Mouse (Mus musculus) kidney, embryonic 16.5 days (tissue): ENCODE results near the gene Zbtb38. TPM values are rescaled to one million over a fixed set of nuclear protein-coding genes. Genes with fewer than 3 reads are reported as not detected.
"Not testable (repeated sequence)": the region's sequence is repeated elsewhere in the genome, so short reads cannot be mapped to it uniquely, and the experiment has no call there.

ENCODE experiments used
- ATAC-seq: fragments of 200-750 bp; cut with Nextera tagmentation; 2 replicates; pipeline ENCODE4 v1.8.0; 2017; ENCODE audit warnings: moderate TSS enrichment; ENCODE audit not compliant: low FRiP score, low TSS enrichment
- H3K27ac ChIP-seq: fragments of 300-500 bp; sonication (generic); 2 replicates; pipeline ENCODE4 v1.5.1; 2014; ENCODE audit warnings: low read length
- H3K27me3 ChIP-seq: fragments of 300-500 bp; sonication (generic); 2 replicates; pipeline ENCODE4 v1.6.1; 2014; ENCODE audit warnings: low read length, control low read depth, mixed read lengths; ENCODE audit not compliant: insufficient read depth
- H3K36me3 ChIP-seq: fragments of 300-500 bp; sonication (generic); 2 replicates; pipeline ENCODE4 v1.6.1; 2014; ENCODE audit warnings: low read length, control low read depth, mixed read lengths; ENCODE audit not compliant: insufficient read depth
- H3K4me1 ChIP-seq: fragments of 300-500 bp; sonication (generic); 2 replicates; pipeline ENCODE4 v1.6.1; 2014; ENCODE audit warnings: low read length, control low read depth, mixed read lengths; ENCODE audit not compliant: insufficient read depth
- H3K4me2 ChIP-seq: fragments of 300-500 bp; sonication (generic); replicated peaks from 2 replicates; pipeline ENCODE4 v1.6.1; 2014; ENCODE audit warnings: low read depth, low read length
- H3K4me3 ChIP-seq: fragments of 300-500 bp; sonication (generic); 2 replicates; pipeline ENCODE4 v1.5.1; 2014; ENCODE audit warnings: mild to moderate bottlenecking, low read length
- H3K9ac ChIP-seq: fragments of 300-500 bp; sonication (generic); replicated peaks from 2 replicates; pipeline ENCODE4 v1.6.1; 2014; ENCODE audit warnings: low read length
- H3K9me3 ChIP-seq: fragments of 300-500 bp; sonication (generic); 2 replicates; pipeline ENCODE4 v1.6.1; 2016; ENCODE audit warnings: low read length, control low read depth
- WGBS: fragments of 180-500 bp; shearing (Covaris S2); extraction: QIAGEN DNeasy Blood & Tissue Kit; methylation state at CpG from one replicate; pipeline ENCODE4 v1.1.7; 2014; 5-methylcytosine and 5-hydroxymethylcytosine counted together
- polyA plus RNA-seq: library from polyadenylated mRNA; unstranded; fragments of >200 nt; fragmentation: Nextera tagmentation; extraction: Ambion mirVana; gene quantifications from 2 replicates; pipeline ENCODE4 v1.2.1, GENCODE M21; 2015

Zbtb38 gene
- polyA plus RNA-seq, 1 experiment from 2014 or later, result 22.1 TPM

DNA sequence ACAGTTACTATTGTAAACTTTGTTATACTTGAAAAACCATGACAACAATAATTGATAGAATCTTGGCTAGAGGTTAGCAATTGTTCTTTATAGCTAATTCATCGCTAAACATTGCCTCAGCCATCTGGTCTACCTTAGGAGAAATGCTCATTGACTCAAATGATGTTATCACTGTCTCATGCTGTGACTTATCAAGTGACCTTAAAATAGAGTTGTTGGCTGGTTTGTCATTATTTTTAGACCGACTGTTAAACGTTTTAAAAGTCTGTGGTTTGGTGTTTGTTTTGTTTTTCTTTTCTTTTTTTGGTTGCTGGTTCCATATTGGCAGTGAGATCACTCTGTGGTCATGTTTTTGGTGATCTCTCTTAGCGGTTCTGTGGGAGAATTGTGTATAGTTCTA, 99.1 kb downstream of the Zbtb38 start:
- WGBS, result 71% methylated on average over 4 of the region's 4 CpGs
- H3K4me2 ChIP-seq, result no peak overlapping the region
- H3K36me3 ChIP-seq, result no peaks in the 10 kb centered on the region
- no peak overlapping the region for H3K27ac ChIP-seq
- no peak overlapping the region for H3K4me3 ChIP-seq
- H3K9ac ChIP-seq, result no peak overlapping the region
- H3K4me1 ChIP-seq, result no peaks in the 10 kb centered on the region
- no peaks in the 10 kb centered on the region for H3K9me3 ChIP-seq
- no peaks in the 10 kb centered on the region for H3K27me3 ChIP-seq
- ATAC-seq, result no peak

DNA sequence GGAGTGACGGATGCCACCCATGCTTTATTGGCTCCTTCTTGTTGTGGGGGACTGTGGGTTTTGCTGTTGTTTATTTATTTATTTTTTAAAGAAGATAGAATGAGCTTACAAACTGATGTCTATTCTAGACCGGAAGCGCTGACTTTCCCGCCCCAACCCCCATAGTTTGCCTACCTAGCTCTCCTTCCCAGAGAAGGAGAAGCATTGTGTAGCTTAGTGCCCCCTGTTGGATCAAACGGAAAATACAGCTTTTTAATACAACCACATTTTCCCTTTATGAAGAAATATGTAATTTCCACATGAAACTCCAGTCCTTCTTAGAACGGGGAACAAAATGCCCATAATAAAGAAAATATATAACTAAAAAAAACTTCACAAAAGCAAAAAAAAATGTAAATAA, 99.9 kb downstream of the Zbtb38 start:
- Histone ChIP-seq H3K9ac (no peak overlapping the region), H3K36me3 (no peaks in the 10 kb centered on the region), H3K9me3 (no peaks in the 10 kb centered on the region), H3K4me1 (no peaks in the 10 kb centered on the region), H3K4me2 (no peak overlapping the region), H3K27ac (no peak overlapping the region), H3K4me3 (no peak overlapping the region), H3K27me3 (no peaks in the 10 kb centered on the region)
- ATAC-seq, result no peak
- WGBS, result 62% methylated on average over 6 of the region's 6 CpGs

DNA sequence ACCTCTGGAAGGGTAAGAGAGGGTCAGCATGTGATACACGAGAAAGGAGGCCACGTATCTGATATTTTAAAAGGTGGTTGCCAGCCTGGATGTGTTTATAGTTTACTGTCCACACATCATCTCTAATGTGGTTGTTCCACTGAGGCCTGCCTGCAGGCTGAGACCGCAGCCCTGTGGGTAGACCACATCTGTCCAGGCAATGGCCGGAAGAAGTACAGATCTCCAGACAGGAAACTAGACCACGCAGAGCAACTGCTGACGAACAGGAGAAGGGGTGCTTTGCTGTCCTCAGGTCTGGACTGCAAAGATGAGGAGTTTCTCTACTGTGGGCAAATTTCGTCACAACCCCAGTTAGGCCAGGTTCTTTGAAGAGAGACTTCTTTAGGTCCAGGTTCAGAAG, 101.8 kb downstream of the Zbtb38 start:
- Histone ChIP-seq H3K36me3 (no peaks in the 10 kb centered on the region), H3K9ac (no peak overlapping the region), H3K4me1 (no peaks in the 10 kb centered on the region), H3K4me2 (no peak overlapping the region), H3K27ac (no peak overlapping the region), H3K9me3 (no peaks in the 10 kb centered on the region), H3K27me3 (no peaks in the 10 kb centered on the region), H3K4me3 (no peak overlapping the region)
- ATAC-seq, result no peak
- 74% methylated on average over 7 of the region's 7 CpGs for WGBS

GRCm38 (mm10) chr9:96649924-96650323, 102.7 kb downstream of the Zbtb38 start:
- 0 out of 2 replicates have a peak, but pooled peaks have one; percentile 46 for ATAC-seq
- Histone ChIP-seq H3K4me1 (no peaks in the 10 kb centered on the region), H3K9me3 (no peaks in the 10 kb centered on the region), H3K27me3 (no peaks in the 10 kb centered on the region), H3K9ac (no peak overlapping the region), H3K36me3 (no peaks in the 10 kb centered on the region), H3K4me3 (no peak overlapping the region), H3K27ac (no peak overlapping the region), H3K4me2 (no peak overlapping the region)
- 70% methylated on average over 9 of the region's 9 CpGs for WGBS

DNA sequence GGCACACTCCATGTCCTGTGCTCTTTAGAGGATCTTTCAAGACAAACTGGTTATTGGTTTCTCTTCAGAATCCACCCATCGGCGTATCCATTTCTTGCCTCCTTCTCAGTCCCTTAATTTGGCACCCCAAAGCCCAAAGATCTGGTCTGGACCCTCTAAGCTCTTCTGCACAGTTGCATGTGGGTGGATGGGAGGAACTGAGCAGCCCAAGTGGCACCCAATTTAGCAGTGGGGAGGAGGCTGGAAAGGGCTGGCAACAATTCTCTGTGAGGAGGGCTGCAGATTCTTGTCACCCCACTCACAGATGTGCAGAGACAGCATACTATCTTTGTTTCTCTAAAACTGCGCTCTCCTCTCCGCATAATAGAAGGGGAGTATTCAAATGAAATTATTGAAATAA, 103.3 kb downstream of the Zbtb38 start:
- Histone ChIP-seq H3K9ac (no peak overlapping the region), H3K27ac (no peak overlapping the region), H3K4me1 (no peaks in the 10 kb centered on the region), H3K27me3 (no peaks in the 10 kb centered on the region), H3K4me3 (no peak overlapping the region), H3K36me3 (no peaks in the 10 kb centered on the region), H3K9me3 (no peaks in the 10 kb centered on the region), H3K4me2 (no peak overlapping the region)
- no peak for ATAC-seq
- WGBS, result 95% methylated on average over 4 of the region's 4 CpGs

GRCm38 (mm10) chr9:96646668-96647295, 105.8 kb downstream of the Zbtb38 start:
- 57% methylated on average over 2 of the region's 2 CpGs for WGBS
- no peak for ATAC-seq
- Histone ChIP-seq H3K27ac (no peak overlapping the region), H3K9me3 (0 out of 2 replicates have a peak, but pooled peaks cover 5% of the 10 kb centered on the region), H3K4me1 (no peaks in the 10 kb centered on the region), H3K36me3 (no peaks in the 10 kb centered on the region), H3K9ac (no peak overlapping the region), H3K4me2 (no peak overlapping the region), H3K27me3 (no peaks in the 10 kb centered on the region), H3K4me3 (no peak overlapping the region)

DNA sequence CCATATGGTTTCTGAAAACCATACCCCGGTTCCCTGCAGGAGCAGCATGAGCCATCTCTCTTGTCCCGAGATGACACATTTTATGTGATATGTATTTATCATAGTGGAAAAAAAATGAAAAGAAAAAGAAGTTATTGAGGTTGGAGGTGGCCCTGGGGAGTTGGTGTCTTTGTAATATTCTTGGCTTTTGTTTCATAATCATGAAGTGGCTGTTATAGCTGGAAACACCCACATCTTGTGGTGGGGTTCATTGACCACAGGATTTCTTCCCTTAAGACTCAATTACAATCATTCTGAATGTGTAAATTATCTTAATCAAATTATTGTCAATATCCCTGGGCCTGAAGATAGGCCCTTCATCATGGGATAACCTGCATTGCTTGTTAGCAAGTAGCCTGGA, 107.8 kb downstream of the Zbtb38 start:
- H3K9ac ChIP-seq, result no peak overlapping the region
- no peak overlapping the region for H3K27ac ChIP-seq
- H3K36me3 ChIP-seq, result no peaks in the 10 kb centered on the region
- 76% methylated on average over 2 of the region's 2 CpGs for WGBS
- no peaks in the 10 kb centered on the region for H3K4me1 ChIP-seq
- no peak overlapping the region for H3K4me3 ChIP-seq
- H3K9me3 ChIP-seq, result 0 out of 2 replicates have a peak, but pooled peaks cover 5% of the 10 kb centered on the region
- no peak for ATAC-seq
- H3K27me3 ChIP-seq, result no peaks in the 10 kb centered on the region
- H3K4me2 ChIP-seq, result no peak overlapping the region

- not testable (repeated sequence) for H3K4me1 ChIP-seq, H3K4me3 ChIP-seq, H3K4me2 ChIP-seq, ATAC-seq, H3K27ac ChIP-seq, H3K9ac ChIP-seq, H3K36me3 ChIP-seq, H3K27me3 ChIP-seq, H3K9me3 ChIP-seq
- 96% methylated on average over 3 of the region's 3 CpGs for WGBS
Measured at GRCm38 (mm10) chr9:96644002-96644401, 108.6 kb downstream of the Zbtb38 start.

DNA sequence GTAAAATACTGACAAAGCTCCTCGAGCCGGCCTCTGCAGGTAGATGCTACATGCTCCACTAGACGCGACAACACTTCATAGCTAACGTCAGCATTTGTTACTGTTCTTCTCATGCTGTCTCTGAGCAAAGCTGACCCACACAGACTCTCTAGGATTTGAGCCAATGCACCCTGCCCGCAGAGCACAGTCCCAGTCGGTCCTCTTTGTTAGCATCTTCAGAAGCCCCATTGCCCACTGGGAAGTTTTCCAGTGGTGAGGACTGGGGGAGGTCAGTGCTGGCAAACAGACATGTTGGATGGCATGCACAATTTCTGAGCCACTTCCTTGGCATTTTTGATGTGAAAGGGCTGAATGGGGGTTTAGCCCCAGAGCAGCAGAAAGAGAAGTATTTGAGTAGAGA, 113.2 kb downstream of the Zbtb38 start:
- H3K4me1 ChIP-seq, result peaks cover 7% of the 10 kb centered on the region
- WGBS, result 70% methylated on average over 7 of the region's 7 CpGs
- 0 out of 2 replicates have a peak, but pooled peaks cover 5% of the 10 kb centered on the region for H3K9me3 ChIP-seq
- H3K27ac ChIP-seq, result no peak overlapping the region
- H3K4me2 ChIP-seq, result no peak overlapping the region
- no peak overlapping the region for H3K9ac ChIP-seq
- no peak overlapping the region for H3K4me3 ChIP-seq
- no peaks in the 10 kb centered on the region for H3K27me3 ChIP-seq
- no peak for ATAC-seq
- H3K36me3 ChIP-seq, result no peaks in the 10 kb centered on the region

DNA sequence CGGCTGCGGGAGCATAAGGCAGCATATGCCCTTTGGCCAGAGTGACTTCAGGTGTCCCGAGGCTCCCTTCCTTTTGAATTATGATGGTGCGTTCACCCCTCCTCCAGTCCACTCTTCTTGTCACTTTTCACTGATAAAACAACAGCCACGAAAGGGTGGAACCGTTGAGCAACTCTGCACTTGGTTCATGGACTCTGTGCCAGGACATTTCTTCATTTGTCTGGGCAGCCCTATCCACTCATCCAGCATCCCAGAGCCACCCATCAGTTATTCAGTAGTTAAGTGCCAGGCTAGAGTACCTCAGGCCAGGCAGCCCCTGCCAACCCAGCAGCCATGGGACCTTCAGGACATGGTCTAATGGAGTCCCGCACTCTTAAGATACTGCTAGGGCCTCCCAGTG, 114.1 kb downstream of the Zbtb38 start:
- no peaks in the 10 kb centered on the region for H3K27me3 ChIP-seq
- H3K9me3 ChIP-seq, result 0 out of 2 replicates have a peak, but pooled peaks cover 5% of the 10 kb centered on the region
- H3K4me3 ChIP-seq, result no peak overlapping the region
- H3K36me3 ChIP-seq, result no peaks in the 10 kb centered on the region
- peak; percentile 53; the same call in 1 of the 2 replicates for ATAC-seq
- 66% methylated on average over 7 of the region's 7 CpGs for WGBS
- peaks cover 7% of the 10 kb centered on the region for H3K4me1 ChIP-seq
- H3K4me2 ChIP-seq, result no peak overlapping the region
- no peak overlapping the region for H3K9ac ChIP-seq
- H3K27ac ChIP-seq, result no peak overlapping the region
